Mouse (Mus musculus): Measurements from ENCODE around the gene Amd1.

DNA sequence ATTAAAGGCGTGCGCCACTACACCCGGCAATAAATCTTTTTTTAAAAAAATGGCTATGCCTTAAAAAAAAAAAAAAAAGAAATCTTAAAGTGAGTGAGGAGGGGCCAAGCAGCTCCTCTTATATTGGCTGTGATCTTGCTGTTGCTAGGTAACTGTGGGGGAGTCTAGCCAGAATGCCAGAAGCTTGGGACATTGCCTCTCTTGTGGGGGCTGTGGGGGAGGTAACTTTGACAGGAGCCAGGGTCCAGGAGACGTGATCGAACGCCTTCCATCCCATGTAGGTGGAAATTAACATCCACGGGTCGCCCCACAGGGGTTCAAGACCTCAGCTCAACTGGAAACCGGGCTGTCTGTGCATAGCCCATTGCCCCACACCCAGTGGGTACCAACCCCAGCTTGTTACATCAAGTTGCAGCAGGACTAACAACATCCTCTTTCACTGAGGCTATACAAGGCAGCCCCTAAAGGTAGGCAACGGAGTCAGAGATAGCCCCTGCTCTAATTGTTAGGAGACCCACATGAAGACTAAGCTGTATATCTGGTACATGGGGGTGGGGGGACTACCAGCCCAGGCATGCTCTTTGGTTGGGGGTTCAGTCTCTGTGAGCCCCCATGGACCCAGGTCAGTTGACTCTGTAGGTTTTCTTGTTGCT lies 17.7 kb downstream of the Amd1 start:
- TF ChIP-seq CTCF (IDR thresholded peaks at IDR 0.05) (no peak), EP300 (IDR thresholded peaks at IDR 0.05) (no peak)
